In genomic region chr6:31076478-31076834, GRCm38 (mm10) we compare ENCODE assay signal across 10 mouse cellular contexts.
A peak's percentile ranks its signal among the peaks of the same experiment; 100 is the strongest.
DNase-seq lines count a peak whose midpoint lies in the region; ATAC-seq and TF ChIP-seq lines count a peak whose summit lies in the region.
"Had no signal": no experiment of that assay in that cellular context is flagged by ENCODE, and none has a peak within 500 bp of the region (broad histone marks: within the 10 kb centered on the region; RNA-seq: fewer than 3 reads in every experiment).

No protein-coding gene starts in this region.

- no peak for ATAC-seq in heart, embryonic 11.5 days (replicated peaks; ENCODE audit: insufficient number of reproducible peaks, low FRiP score, low TSS enrichment)

- no peaks in the 10 kb centered on the region for H3K9me3 ChIP-seq in heart, embryonic 11.5 days (replicated peaks; ENCODE audit: control insufficient read depth, low read length)
- H3K9me3 ChIP-seq: hindbrain, embryonic 15.5 days; liver, embryonic 13.5 days had no signal

- intact Hi-C loops in heart, postnatal 36 days (cut with DNase I) = loop anchor here (5.0 kb wide), 4 partner anchors 36 to 336 kb away; no protein-coding TSS in a partner anchor
- intact Hi-C loops in left cerebral cortex, adult 2 months (cut with DNase I) = loop anchor here (5.0 kb wide), 2 partner anchors 81 to 101 kb away; no protein-coding TSS in a partner anchor
- intact Hi-C loops in left cerebral cortex, postnatal 10 days (cut with DNase I) = loop anchor here (2.0 to 10.0 kb wide), 3 partner anchors 81 to 378 kb away; no protein-coding TSS in a partner anchor

- no peaks in the 10 kb centered on the region for H3K27me3 ChIP-seq in heart, embryonic 11.5 days (ENCODE audit: control insufficient read depth, insufficient read depth, low read length)
- H3K27me3 ChIP-seq: hindbrain, embryonic 15.5 days; liver, embryonic 13.5 days had no signal

- DNase-seq in heart, postnatal 36 days = no peak
- no peak for DNase-seq in left cerebral cortex, adult 2 months (ENCODE audit: extremely low spot score in 1 of 2, low spot score in 2 of 2)
- no peak for DNase-seq in left cerebral cortex, postnatal 10 days (ENCODE audit: extremely low spot score in 1 of 2, low spot score in 2 of 2)
- no peak for DNase-seq in spleen, postnatal 4 days (ENCODE audit: low spot score in 2 of 2)
- DNase-seq in urinary bladder, adult 18-20 months (ENCODE audit: low spot score in 2 of 2) = no peak

- H3K27ac ChIP-seq in heart, embryonic 11.5 days (ENCODE audit: low read depth, low read length) = peak overlapping the region; percentile 2; the same call in 1 of the 2 replicates
- peak overlapping the region; percentile 63; the same call in 1 of the 2 replicates for H3K27ac ChIP-seq in left cerebral cortex, adult 2 months
- H3K27ac ChIP-seq in brown adipose tissue, adult 24 weeks (replicated peaks; ENCODE audit: low read depth, low read length) = peak overlapping the region; percentile 27; the same call in 1 of the 2 replicates
- H3K27ac ChIP-seq in embryonic fibroblast, embryonic 13.5 days (ENCODE audit: insufficient read depth, low read length) = peak overlapping the region; percentile 97
- H3K27ac ChIP-seq: hindbrain, embryonic 15.5 days; liver, embryonic 13.5 days had no signal

- H3K4me1 ChIP-seq in heart, embryonic 11.5 days (ENCODE audit: control insufficient read depth, insufficient read depth, low read length) = peaks cover 38% of the 10 kb centered on the region
- peaks cover 25% of the 10 kb centered on the region for H3K4me1 ChIP-seq in brown adipose tissue, adult 24 weeks (ENCODE audit: control insufficient read depth, insufficient read depth, insufficient read length, low read length)
- peaks cover 63% of the 10 kb centered on the region for H3K4me1 ChIP-seq in embryonic fibroblast, embryonic 13.5 days (ENCODE audit: control insufficient read depth, insufficient read depth, low read length)

- no peak overlapping the region for H3K9ac ChIP-seq in heart, embryonic 11.5 days (ENCODE audit: low read depth, low read length)
- H3K9ac ChIP-seq: hindbrain, embryonic 15.5 days; liver, embryonic 13.5 days had no signal

- 72% methylated on average over 5 of the region's 6 CpGs for WGBS in heart, embryonic 11.5 days (ENCODE audit: insufficient replicate concordance)

- no peaks in the 10 kb centered on the region for H3K36me3 ChIP-seq in heart, embryonic 11.5 days (ENCODE audit: control insufficient read depth, insufficient read depth, low read length)
- H3K36me3 ChIP-seq: hindbrain, embryonic 15.5 days had no signal

- H3K4me3 ChIP-seq in heart, embryonic 11.5 days (ENCODE audit: low read depth, low read length) = no peak overlapping the region
- no peak overlapping the region for H3K4me3 ChIP-seq in left cerebral cortex, adult 2 months
- no peak overlapping the region for H3K4me3 ChIP-seq in brown adipose tissue, adult 24 weeks (ENCODE audit: insufficient read depth, low read depth, low read length)
- H3K4me3 ChIP-seq in embryonic fibroblast, embryonic 13.5 days (ENCODE audit: insufficient read depth, low read length) = no peak overlapping the region
- H3K4me3 ChIP-seq: hindbrain, embryonic 15.5 days; liver, embryonic 13.5 days had no signal

- H3K4me2 ChIP-seq in heart, embryonic 11.5 days = no peak overlapping the region
- H3K4me2 ChIP-seq: hindbrain, embryonic 15.5 days; liver, embryonic 13.5 days had no signal

- TF ChIP-seq CTCF in left cerebral cortex, adult 2 months (IDR thresholded peaks at IDR 0.05) = no peak
- no peak for TF ChIP-seq CTCF in embryonic fibroblast, embryonic 13.5 days (IDR thresholded peaks at IDR 0.05; ENCODE audit: borderline replicate concordance, insufficient read depth, low read length)

- TF ChIP-seq POLR2A in embryonic fibroblast, embryonic 13.5 days (IDR thresholded peaks at IDR 0.05; ENCODE audit: low read depth, low read length) = 0 out of 2 replicates have a peak, but pooled peaks have one; percentile 11

Comparison
In these comparisons a context has a peak if more than half of its experiments do, and no peak if none do; other contexts are left out.
1. H3K27ac ChIP-seq: peak in every context shown above with its lines; median percentile 97 in embryonic fibroblast, embryonic 13.5 days; 63 in left cerebral cortex, adult 2 months; 27 in brown adipose tissue, adult 24 weeks; 2 in heart, embryonic 11.5 days.